Mouse (Mus musculus) stomach, embryonic 14.5 days (tissue): ENCODE results near the gene 4931429L15Rik. TPM values are rescaled to one million over a fixed set of nuclear protein-coding genes. Genes with fewer than 3 reads are reported as not detected.
A peak's percentile ranks its signal among the peaks of the same experiment; 100 is the strongest.

Source experiments
- ATAC-seq: fragments of 200-750 bp; cut with Nextera tagmentation; 2 replicates; pipeline ENCODE4 v1.8.0; 2017; ENCODE audit warnings: low read depth, moderate TSS enrichment; ENCODE audit not compliant: insufficient number of reproducible peaks, insufficient read depth, low FRiP score
- H3K27ac ChIP-seq: fragments of 300-500 bp; sonication (generic); 2 replicates; pipeline ENCODE4 v1.5.1; 2014; ENCODE audit warnings: mild to moderate bottlenecking, low read length, moderate library complexity, mixed read lengths
- H3K27me3 ChIP-seq: fragments of 300-500 bp; sonication (generic); 2 replicates; pipeline ENCODE4 v1.6.1; 2014; ENCODE audit warnings: low read length, control low read depth, mixed read lengths; ENCODE audit not compliant: control insufficient read depth, insufficient read depth
- H3K36me3 ChIP-seq: fragments of 300-500 bp; sonication (generic); 2 replicates; pipeline ENCODE4 v1.6.1; 2014; ENCODE audit warnings: mild to moderate bottlenecking, control low read depth, low read length, moderate library complexity, mixed read lengths; ENCODE audit not compliant: control insufficient read depth, insufficient read depth
- H3K4me1 ChIP-seq: fragments of 300-500 bp; sonication (generic); 2 replicates; pipeline ENCODE4 v1.6.1; 2014; ENCODE audit warnings: low read length, control low read depth, mixed read lengths; ENCODE audit not compliant: control insufficient read depth, insufficient read depth
- H3K4me2 ChIP-seq: fragments of 300-500 bp; sonication (generic); replicated peaks from 2 replicates; pipeline ENCODE4 v1.6.1; 2014; ENCODE audit warnings: low read depth, low read length, control low read depth
- H3K4me3 ChIP-seq: fragments of 300-500 bp; sonication (generic); 2 replicates; pipeline ENCODE4 v1.5.1; 2014; ENCODE audit warnings: low read depth, low read length, control low read depth
- H3K9ac ChIP-seq: fragments of 300-500 bp; sonication (generic); replicated peaks from 2 replicates; pipeline ENCODE4 v1.6.1; 2014; ENCODE audit warnings: low read depth, mild to moderate bottlenecking, control low read depth, low read length, moderate library complexity, mixed read lengths
- H3K9me3 ChIP-seq: fragments of 300-500 bp; sonication (generic); 2 replicates; pipeline ENCODE4 v1.6.1; 2016; ENCODE audit warnings: low read depth, low read length, control low read depth; ENCODE audit not compliant: control insufficient read depth
- WGBS: fragments of 180-500 bp; shearing (Covaris S2); extraction: QIAGEN DNeasy Blood & Tissue Kit; methylation state at CpG from one replicate; pipeline ENCODE4 v1.1.7; 2014; 5-methylcytosine and 5-hydroxymethylcytosine counted together
- polyA plus RNA-seq: library from polyadenylated mRNA; unstranded; fragments of >200 nt; fragmentation: Nextera tagmentation; extraction: Ambion mirVana; gene quantifications from 2 replicates; pipeline ENCODE4 v1.2.1, GENCODE M21; 2014

Gene 4931429L15Rik
- polyA plus RNA-seq, 1 experiment from 2014 or later: not detected

- Histone ChIP-seq H3K27me3 (no peaks in the 10 kb centered on the region), H3K9me3 (no peaks in the 10 kb centered on the region), H3K4me2 (no peak overlapping the region), H3K4me3 (no peak overlapping the region), H3K27ac (no peak overlapping the region), H3K36me3 (no peaks in the 10 kb centered on the region), H3K9ac (no peak overlapping the region), H3K4me1 (no peaks in the 10 kb centered on the region)
- WGBS: 92% methylated on average over 3 of the region's 3 CpGs
- ATAC-seq: no peak
Measured at GRCm38 (mm10) chr9:46317957-46318356, 1.8 kb downstream of the 4931429L15Rik start.

GRCm38 (mm10) chr9:46316909-46317308 is 2.9 kb downstream of the 4931429L15Rik start:
- H3K4me2 ChIP-seq: no peak overlapping the region
- H3K4me3 ChIP-seq: no peak overlapping the region
- no peaks in the 10 kb centered on the region for H3K9me3 ChIP-seq
- H3K9ac ChIP-seq: no peak overlapping the region
- H3K27me3 ChIP-seq: no peaks in the 10 kb centered on the region
- H3K4me1 ChIP-seq: no peaks in the 10 kb centered on the region
- H3K36me3 ChIP-seq: no peaks in the 10 kb centered on the region
- H3K27ac ChIP-seq: no peak overlapping the region
- ATAC-seq: no peak
- WGBS: 64% methylated on average over 8 of the region's 8 CpGs

- WGBS: 34% methylated on average over 5 of the region's 5 CpGs
Measured at GRCm38 (mm10) chr9:46316388-46316787, 3.4 kb downstream of the 4931429L15Rik start.

GRCm38 (mm10) chr9:46315807-46316365 is 3.9 kb downstream of the 4931429L15Rik start:
- no peak overlapping the region for H3K4me2 ChIP-seq
- H3K27me3 ChIP-seq: no peaks in the 10 kb centered on the region
- H3K36me3 ChIP-seq: no peaks in the 10 kb centered on the region
- H3K27ac ChIP-seq: no peak overlapping the region
- ATAC-seq: no peak
- no peak overlapping the region for H3K4me3 ChIP-seq
- H3K4me1 ChIP-seq: no peaks in the 10 kb centered on the region
- 64% methylated on average over 11 of the region's 11 CpGs for WGBS
- no peaks in the 10 kb centered on the region for H3K9me3 ChIP-seq
- H3K9ac ChIP-seq: no peak overlapping the region

More at GRCm38 (mm10) chr9:46316388-46316787, 3.4 kb downstream of the 4931429L15Rik start:
- Histone ChIP-seq H3K4me3 (no peak overlapping the region), H3K9ac (no peak overlapping the region), H3K9me3 (no peaks in the 10 kb centered on the region), H3K27me3 (no peaks in the 10 kb centered on the region), H3K4me2 (no peak overlapping the region), H3K27ac (no peak overlapping the region), H3K4me1 (no peaks in the 10 kb centered on the region), H3K36me3 (no peaks in the 10 kb centered on the region)
- no peak for ATAC-seq

- Histone ChIP-seq H3K9me3 (no peaks in the 10 kb centered on the region), H3K4me2 (no peak overlapping the region), H3K4me1 (no peaks in the 10 kb centered on the region), H3K36me3 (no peaks in the 10 kb centered on the region), H3K9ac (no peak overlapping the region), H3K4me3 (no peak overlapping the region), H3K27ac (no peak overlapping the region), H3K27me3 (no peaks in the 10 kb centered on the region)
- WGBS: 42% methylated on average over 2 of the region's 2 CpGs
- ATAC-seq: no peak
Measured at GRCm38 (mm10) chr9:46314921-46315320, 4.9 kb downstream of the 4931429L15Rik start.

- Histone ChIP-seq H3K27ac (no peak overlapping the region), H3K9me3 (no peaks in the 10 kb centered on the region), H3K4me3 (no peak overlapping the region), H3K4me1 (no peaks in the 10 kb centered on the region), H3K36me3 (no peaks in the 10 kb centered on the region), H3K27me3 (no peaks in the 10 kb centered on the region), H3K4me2 (no peak overlapping the region), H3K9ac (no peak overlapping the region)
- ATAC-seq: 0 out of 2 replicates have a peak, but pooled peaks have one; percentile 46
- 6% methylated on average over 4 of the region's 4 CpGs for WGBS
Measured at GRCm38 (mm10) chr9:46314507-46314906, 5.3 kb downstream of the 4931429L15Rik start.

- H3K4me2 ChIP-seq: no peak overlapping the region
- no peaks in the 10 kb centered on the region for H3K27me3 ChIP-seq
- 10% methylated on average over 7 of the region's 7 CpGs for WGBS
- no peaks in the 10 kb centered on the region for H3K36me3 ChIP-seq
- ATAC-seq: no peak
- no peaks in the 10 kb centered on the region for H3K9me3 ChIP-seq
- no peaks in the 10 kb centered on the region for H3K4me1 ChIP-seq
- H3K9ac ChIP-seq: no peak overlapping the region
- no peak overlapping the region for H3K27ac ChIP-seq
- no peak overlapping the region for H3K4me3 ChIP-seq
Measured at GRCm38 (mm10) chr9:46309121-46309520, 10.7 kb downstream of the 4931429L15Rik start.

GRCm38 (mm10) chr9:46302142-46302541 is 17.6 kb downstream of the 4931429L15Rik start:
- Histone ChIP-seq H3K9me3 (no peaks in the 10 kb centered on the region), H3K27me3 (no peaks in the 10 kb centered on the region), H3K4me1 (no peaks in the 10 kb centered on the region), H3K9ac (no peak overlapping the region), H3K36me3 (peaks cover 21% of the 10 kb centered on the region), H3K4me2 (no peak overlapping the region), H3K27ac (no peak overlapping the region), H3K4me3 (no peak overlapping the region)
- 11% methylated on average over 2 of the region's 2 CpGs for WGBS
- no peak for ATAC-seq

- H3K9me3 ChIP-seq: no peaks in the 10 kb centered on the region
- H3K4me2 ChIP-seq: no peak overlapping the region
- no peak overlapping the region for H3K9ac ChIP-seq
- H3K27ac ChIP-seq: no peak overlapping the region
- WGBS: 87% methylated on average over 4 of the region's 4 CpGs
- no peak for ATAC-seq
- no peak overlapping the region for H3K4me3 ChIP-seq
- H3K4me1 ChIP-seq: no peaks in the 10 kb centered on the region
- H3K27me3 ChIP-seq: no peaks in the 10 kb centered on the region
- H3K36me3 ChIP-seq: peaks cover 40% of the 10 kb centered on the region
Measured at GRCm38 (mm10) chr9:46298381-46298780, 21.4 kb downstream of the 4931429L15Rik start.
